Mouse (Mus musculus): ENCODE data around the gene Col18a1.

GRCm38 (mm10) chr10:77035487-77035886 is 130.9 kb downstream of the Col18a1 start:
- TF ChIP-seq CTCF (IDR thresholded peaks at IDR 0.05; ENCODE audit: extremely low read depth, insufficient read length, insufficient replicate concordance, low read depth, low read length) = no peak
- TF ChIP-seq POLR2A (IDR thresholded peaks at IDR 0.05; ENCODE audit: low read depth, low read length) = no peak

All from small intestine, adult 2 months (tissue).